Mouse (Mus musculus): Measurements from ENCODE around the gene Usp13. TPM values are rescaled to one million over a fixed set of nuclear protein-coding genes. Genes with fewer than 3 reads are reported as not detected.

Usp13 gene
- 100 to 1,000 TPM; 207 to 235 (median 219) TPM for total RNA-seq (2022)

GRCm38 (mm10) chr3:32817357-32818326, at the start of gene Usp13:
Gene Usp13 (plus strand): TSS chr3:32817546.
- peak; percentile 55 for DNase-seq (ENCODE audit: low spot score)

DNA sequence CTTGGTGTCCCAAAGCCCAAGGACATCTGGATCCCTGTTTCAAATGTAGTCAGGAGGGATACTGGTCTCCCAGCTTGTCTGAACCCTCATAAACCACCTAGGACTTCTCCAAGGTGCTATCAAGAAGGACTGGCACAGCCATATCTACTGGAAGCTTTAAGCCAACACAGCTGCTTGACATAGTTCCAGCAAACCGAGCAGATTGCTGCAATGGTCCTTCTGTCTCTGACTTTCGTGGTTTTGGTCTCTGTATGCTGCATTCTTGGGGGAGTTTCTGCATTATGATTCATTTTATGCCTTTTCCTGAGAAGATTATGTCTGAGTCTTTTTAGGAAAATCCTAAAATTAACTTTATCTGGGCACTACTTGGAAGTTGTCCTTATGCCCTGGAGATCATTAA, 46.6 kb upstream of the Usp13 start:
- DNase-seq (ENCODE audit: low spot score) = no peak

DNA sequence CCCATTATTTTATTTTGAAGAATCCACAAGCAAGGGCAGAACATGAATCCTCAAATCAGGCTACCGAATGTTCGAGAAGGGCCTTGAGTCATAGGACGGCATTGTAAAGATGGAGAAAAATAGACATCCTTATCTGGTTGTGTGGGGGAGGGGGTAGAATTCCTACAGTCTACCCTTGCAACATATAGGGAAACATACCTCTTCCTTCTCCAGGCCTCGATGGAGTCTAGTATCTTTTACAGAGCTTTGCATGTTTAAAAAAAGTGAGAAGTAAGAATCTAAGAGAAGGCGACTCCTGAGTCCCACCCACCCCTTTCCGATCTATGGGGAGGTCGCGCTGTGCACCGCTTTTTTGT, 367 bp upstream of the Usp13 start:
- no peak for DNase-seq (ENCODE audit: low spot score)

GRCm38 (mm10) chr3:32818327-32818900, 1.1 kb downstream of the Usp13 start:
- peak; percentile 58 for DNase-seq (ENCODE audit: low spot score)

GRCm38 (mm10) chr3:32822620-32823019, 5.3 kb downstream of the Usp13 start:
- DNase-seq (ENCODE audit: low spot score) = peak; percentile 38

DNA sequence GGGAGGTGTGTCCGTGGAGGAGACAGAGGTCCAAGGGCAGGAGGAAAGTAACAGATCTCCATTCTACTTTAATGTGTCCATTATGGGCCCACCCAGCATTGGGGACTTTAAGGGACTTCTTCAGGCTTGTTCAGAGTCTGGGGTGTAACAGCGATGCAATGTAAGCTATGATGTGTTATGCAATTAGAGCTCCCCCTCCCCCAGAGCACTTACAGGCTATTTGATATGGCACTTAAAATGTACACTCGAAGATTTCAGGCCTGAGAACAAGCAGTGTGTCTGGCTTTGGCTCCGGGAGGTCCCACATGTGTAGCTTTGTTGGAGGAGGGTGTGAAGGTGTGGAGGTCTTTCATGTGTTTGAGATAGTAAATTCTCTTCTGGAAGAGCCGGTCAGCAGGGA, 7.6 kb downstream of the Usp13 start:
- no peak for DNase-seq (ENCODE audit: low spot score)

DNA sequence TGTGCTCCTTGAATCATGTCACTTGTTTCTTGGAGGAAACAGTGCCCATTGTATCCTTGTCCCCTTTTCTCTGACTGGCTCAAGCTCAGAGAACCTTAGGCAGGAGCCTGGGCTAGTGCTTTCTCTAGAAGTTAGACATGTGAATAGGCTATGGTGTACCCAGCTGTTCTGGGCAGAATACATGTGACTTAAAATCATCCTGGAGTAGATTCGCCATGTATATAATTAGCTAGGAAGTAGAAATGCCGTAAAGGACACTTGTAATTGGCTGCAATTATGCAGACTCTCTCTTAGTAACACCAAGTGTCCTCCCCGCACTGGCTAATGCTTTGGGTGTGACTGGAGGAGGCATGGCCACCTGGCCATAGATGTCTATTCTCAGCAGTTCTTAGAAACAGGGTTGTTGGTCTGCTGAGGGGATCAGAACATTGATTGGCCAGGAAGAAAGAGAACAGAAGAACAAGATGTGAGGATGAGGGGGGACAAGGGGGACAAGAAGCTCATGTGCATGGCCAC, 8.7 kb downstream of the Usp13 start:
- no peak for DNase-seq (ENCODE audit: low spot score)

- no peak for DNase-seq (ENCODE audit: low spot score)
Measured at GRCm38 (mm10) chr3:32826701-32827100, 9.4 kb downstream of the Usp13 start.

- DNase-seq (ENCODE audit: low spot score) = no peak
Measured at GRCm38 (mm10) chr3:32833871-32834270, 16.5 kb downstream of the Usp13 start.

DNA sequence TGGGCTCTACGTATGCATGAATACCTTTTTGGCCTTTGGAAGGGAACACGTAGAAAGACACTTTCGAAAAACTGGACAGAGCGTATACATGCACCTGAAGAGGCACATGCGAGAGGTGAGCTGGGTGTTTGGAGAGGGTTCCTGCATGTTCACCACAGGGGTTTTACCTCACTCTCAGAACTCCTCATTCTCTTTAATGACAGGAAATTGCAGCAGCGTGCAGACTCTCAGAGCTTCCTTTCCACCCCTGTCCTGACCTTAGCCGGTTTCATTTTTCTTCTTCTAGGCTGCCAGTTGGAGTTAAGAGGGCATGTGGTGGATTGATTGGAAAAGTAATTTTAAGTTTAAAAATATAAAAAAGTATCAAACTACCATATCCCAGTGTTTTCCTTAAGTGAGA, 20.5 kb downstream of the Usp13 start:
- no peak for DNase-seq (ENCODE audit: low spot score)

GRCm38 (mm10) chr3:32856362-32857107, 39.2 kb downstream of the Usp13 start:
- DNase-seq (ENCODE audit: low spot score) = no peak

- no peak for DNase-seq (ENCODE audit: low spot score)
Measured at GRCm38 (mm10) chr3:32871081-32871480, 53.7 kb downstream of the Usp13 start.

- DNase-seq (ENCODE audit: low spot score) = no peak
Measured at GRCm38 (mm10) chr3:32886386-32886785, 69.0 kb downstream of the Usp13 start.

DNA sequence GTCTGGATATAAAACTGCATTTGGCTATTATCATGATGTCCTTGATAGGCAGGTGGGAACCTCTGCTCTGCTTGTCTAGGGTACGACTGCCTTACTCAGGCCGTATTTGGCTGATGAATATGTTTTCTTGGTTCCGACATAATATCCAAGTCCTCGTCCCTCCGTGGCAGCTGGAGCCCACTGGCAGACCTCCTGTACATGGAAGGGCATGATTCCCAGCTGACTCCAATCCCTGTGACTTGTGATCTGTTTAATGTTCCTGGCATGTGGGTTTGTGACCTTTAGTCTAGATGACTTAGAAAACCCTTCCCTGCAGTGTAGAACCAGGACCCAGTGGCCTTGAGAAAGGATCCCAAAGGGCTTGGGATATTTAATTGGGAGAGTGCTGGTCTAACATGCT, 71.5 kb downstream of the Usp13 start:
- DNase-seq (ENCODE audit: low spot score) = no peak

- no peak for DNase-seq (ENCODE audit: low spot score)
Measured at GRCm38 (mm10) chr3:32890174-32890573, 72.8 kb downstream of the Usp13 start.

DNA sequence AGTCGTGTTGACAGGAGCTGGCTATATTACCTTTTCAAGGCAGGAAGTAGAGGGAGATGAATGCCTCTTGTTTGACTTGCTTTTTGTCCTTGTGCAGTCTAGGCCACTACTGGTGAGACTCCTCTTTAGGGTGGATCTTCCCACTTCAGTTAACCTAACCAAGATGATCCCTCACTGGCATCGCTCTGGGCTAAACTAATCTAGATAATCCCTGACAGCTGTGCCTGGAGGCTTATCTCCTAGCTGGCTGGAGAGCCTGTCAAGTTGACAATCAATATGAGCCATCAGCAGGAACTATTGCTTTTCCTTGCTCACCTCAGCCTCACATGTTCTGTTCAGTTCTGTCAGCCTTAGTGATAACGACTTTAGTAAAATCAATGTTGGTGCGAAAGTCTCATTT, 86.1 kb downstream of the Usp13 start:
- no peak for DNase-seq (ENCODE audit: low spot score)

DNA sequence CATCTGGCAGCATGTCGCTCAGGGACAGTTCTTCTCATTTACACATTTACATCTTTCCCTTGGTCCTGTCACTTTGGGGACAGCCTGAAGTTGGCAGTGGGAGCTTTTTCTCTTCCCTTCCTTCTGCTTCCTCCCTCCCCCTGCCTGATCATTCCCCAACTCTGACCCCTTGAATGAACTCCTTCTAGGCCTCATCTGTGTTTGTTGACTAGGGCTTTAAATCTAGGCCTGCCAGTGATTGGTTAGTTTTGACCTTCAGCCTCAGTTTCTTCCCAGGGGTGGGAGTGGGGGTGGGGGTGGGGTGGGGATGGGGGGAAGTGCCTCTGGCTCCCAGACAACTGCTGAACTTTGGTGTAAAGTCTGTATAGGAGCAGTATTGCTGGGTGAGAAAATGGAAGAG, 87.3 kb downstream of the Usp13 start:
- no peak for DNase-seq (ENCODE audit: low spot score)

DNA sequence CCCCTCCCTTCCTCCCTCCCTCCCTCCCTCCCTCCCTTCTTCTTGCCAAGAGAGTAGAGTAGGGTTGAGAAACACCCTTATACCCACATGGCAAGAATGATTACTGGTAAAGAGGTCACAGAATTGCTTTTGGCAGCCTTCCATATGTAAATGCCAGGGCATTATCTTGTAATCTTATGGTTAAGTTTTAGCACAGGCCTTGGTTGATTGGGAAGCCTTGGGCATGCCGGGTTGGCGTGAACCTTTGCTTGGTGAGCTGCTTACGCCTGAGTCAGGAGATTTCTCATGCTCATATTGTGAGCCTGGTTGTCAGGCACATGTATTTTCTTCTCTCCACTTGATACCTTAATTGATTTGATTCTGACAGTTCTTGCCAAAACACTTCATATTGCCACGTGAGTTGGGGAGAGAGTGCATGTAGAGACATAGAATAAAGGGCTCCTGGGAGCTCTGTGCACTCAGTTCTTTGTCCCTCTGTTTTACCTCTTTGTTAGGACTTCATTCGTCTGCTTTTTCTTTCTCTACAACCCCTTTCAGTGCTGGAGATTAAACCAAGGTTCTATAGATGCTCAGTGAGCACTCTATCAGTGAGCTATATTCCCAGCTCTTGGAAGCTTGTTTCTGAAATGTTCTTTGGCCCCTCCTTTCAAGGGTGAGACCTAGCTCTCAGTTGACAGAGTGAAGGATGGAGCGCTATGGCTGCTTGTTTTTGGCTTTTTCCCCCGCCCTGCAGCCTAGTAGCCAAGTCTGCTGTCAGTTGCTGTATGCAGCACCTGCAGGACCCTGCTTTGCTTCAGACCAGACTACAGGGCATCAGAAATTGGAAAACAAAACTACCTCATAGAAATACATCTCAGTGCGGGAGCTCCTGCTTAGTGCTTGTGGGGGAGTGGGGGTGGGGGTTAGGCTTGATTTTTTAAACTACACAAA, 88.8 kb downstream of the Usp13 start:
- no peak for DNase-seq (ENCODE audit: low spot score)

DNA sequence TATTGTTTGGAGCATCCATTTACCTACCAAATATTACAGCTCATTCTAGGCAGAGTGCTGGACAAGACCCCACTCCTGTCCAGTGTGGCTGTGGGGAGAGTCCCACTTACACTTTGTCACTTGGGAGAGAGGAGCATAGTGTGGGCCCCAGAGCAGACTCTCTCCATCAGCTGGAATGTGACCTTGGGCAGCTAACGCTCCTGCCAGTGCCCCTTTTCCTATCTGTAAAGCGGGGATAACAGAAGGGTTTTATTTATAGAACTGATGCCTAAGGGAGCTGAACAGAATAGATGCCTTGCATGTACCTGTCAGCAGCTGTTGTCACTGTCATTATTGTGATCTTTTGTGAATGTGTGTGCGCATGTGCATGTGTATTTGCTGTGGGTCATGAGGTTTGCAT, 91.1 kb downstream of the Usp13 start:
- peak; percentile 11 for DNase-seq (ENCODE audit: low spot score)

GRCm38 (mm10) chr3:32910071-32910551, 92.8 kb downstream of the Usp13 start:
- no peak for DNase-seq (ENCODE audit: low spot score)

- no peak for DNase-seq (ENCODE audit: low spot score)
Measured at GRCm38 (mm10) chr3:32924168-32924567, 106.8 kb downstream of the Usp13 start.
